Mouse (Mus musculus) heart, adult 2 months (tissue): ENCODE results near the gene Psma7.

ENCODE experiments used
- CTCF ChIP-seq: fragments of 200-600 bp; IDR thresholded peaks from 2 replicates; pipeline ENCODE4 v1.8.1; 2022; ENCODE audit warnings: antibody characterized with exemption, mild to moderate bottlenecking, moderate library complexity
- EP300 ChIP-seq: fragments of 200-500 bp; IDR thresholded peaks from 2 replicates; pipeline ENCODE4 v1.6.1; 2011; ENCODE audit warnings: low read depth, low read length, control low read depth; ENCODE audit not compliant: insufficient read depth
- POLR2A ChIP-seq: fragments of 200-500 bp; IDR thresholded peaks from 2 replicates; pipeline ENCODE4 v1.6.1; 2011; ENCODE audit warnings: mild to moderate bottlenecking, low read depth, low read length, control low read depth; ENCODE audit not compliant: insufficient read depth

DNA sequence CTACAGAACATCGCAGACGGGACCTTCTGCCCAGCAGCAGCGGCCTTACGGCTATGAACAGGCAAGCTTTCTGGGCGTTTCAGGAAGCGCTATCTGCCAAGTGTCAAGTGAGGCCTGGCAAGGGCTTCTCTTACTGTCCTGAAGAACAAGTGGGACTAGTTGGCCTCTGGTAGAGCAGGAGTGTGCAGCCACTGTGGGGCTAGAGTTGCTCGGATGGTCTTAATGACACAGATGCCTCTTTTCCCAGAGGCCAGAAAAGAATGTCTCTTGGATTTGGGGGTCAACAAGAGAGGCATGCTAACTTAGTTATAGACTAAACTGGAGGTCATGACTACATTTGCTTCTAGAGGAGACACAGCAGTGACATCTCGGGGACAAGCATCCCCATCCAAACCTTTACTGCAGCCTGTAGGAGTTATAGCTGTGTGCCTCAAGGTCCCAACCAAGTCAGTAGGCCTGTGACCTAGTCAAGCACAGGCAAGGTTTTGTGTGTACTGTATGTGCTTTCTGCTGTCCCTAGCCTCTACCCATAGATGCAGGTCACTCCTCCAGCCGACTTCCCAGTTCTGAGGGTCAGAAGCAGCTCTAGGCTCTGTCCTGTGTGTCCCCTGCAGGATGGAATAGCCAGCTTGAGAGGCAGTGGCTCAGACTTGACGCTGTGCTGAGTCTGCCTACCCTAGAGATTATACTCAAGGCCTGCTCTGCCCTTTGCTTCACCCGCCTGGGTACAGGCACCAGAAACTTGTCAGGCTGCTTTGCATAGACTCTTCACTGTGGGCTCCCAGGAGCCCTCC, 21.3 kb upstream of the Psma7 start:
- no peak for TF ChIP-seq CTCF
- no peak for TF ChIP-seq POLR2A
- no peak for TF ChIP-seq EP300
